Mouse (Mus musculus) hindbrain, embryonic 14.5 days (tissue): Measurements from ENCODE around the gene Ppp3ca. TPM values are rescaled to one million over a fixed set of nuclear protein-coding genes. Genes with fewer than 3 reads are reported as not detected.

ENCODE experiments used
- ATAC-seq: fragments of 200-750 bp; cut with Nextera tagmentation; 2 replicates; pipeline ENCODE4 v1.8.0; 2017; ENCODE audit warnings: moderate number of reproducible peaks, mild to moderate bottlenecking, moderate TSS enrichment, moderate library complexity; ENCODE audit not compliant: low FRiP score
- DNase-seq: peaks from one replicate; pipeline ENCODE4 v3.0.0-alpha.2; 2015; ENCODE audit warnings: low spot score
- H3K27ac ChIP-seq: fragments of 300-500 bp; sonication (generic); 2 replicates; pipeline ENCODE4 v1.5.1; 2014; ENCODE audit warnings: mild to moderate bottlenecking, moderate library complexity
- H3K27me3 ChIP-seq: fragments of 300-500 bp; sonication (generic); 2 replicates; pipeline ENCODE4 v1.6.1; 2014; ENCODE audit warnings: mild to moderate bottlenecking, low read length, mixed read lengths; ENCODE audit not compliant: control insufficient read depth, insufficient read depth
- H3K36me3 ChIP-seq: fragments of 300-500 bp; sonication (generic); replicated peaks from 2 replicates; pipeline ENCODE4 v1.6.1; 2014; ENCODE audit not compliant: control insufficient read depth, insufficient read depth
- H3K4me1 ChIP-seq: fragments of 300-500 bp; sonication (generic); replicated peaks from 2 replicates; pipeline ENCODE4 v1.6.1; 2014; ENCODE audit warnings: antibody characterized with exemption, low read length, mixed read lengths; ENCODE audit not compliant: control insufficient read depth, insufficient read depth
- H3K4me2 ChIP-seq: fragments of 300-500 bp; sonication (generic); replicated peaks from 2 replicates; pipeline ENCODE4 v1.6.1; 2014; ENCODE audit warnings: mild to moderate bottlenecking, moderate library complexity
- H3K4me3 ChIP-seq: fragments of 300-500 bp; sonication (generic); replicated peaks from 2 replicates; pipeline ENCODE4 v1.5.1; 2014; ENCODE audit warnings: mild to moderate bottlenecking, low read length
- H3K9ac ChIP-seq: fragments of 300-500 bp; sonication (generic); 2 replicates; pipeline ENCODE4 v1.6.1; 2014
- H3K9me3 ChIP-seq: fragments of 300-500 bp; sonication (generic); 2 replicates; pipeline ENCODE4 v1.6.1; 2016; ENCODE audit warnings: low read length; ENCODE audit not compliant: control insufficient read depth
- WGBS: fragments of 180-500 bp; shearing (Covaris S2); extraction: QIAGEN DNeasy Blood & Tissue Kit; methylation state at CpG from one replicate; pipeline ENCODE4 v1.1.7; 2014; 5-methylcytosine and 5-hydroxymethylcytosine counted together
- polyA plus RNA-seq: library from polyadenylated mRNA; unstranded; fragments of >200 nt; fragmentation: Nextera tagmentation; extraction: Ambion mirVana; gene quantifications from 2 replicates; pipeline ENCODE4 v1.2.1, GENCODE M21; 2014

The Ppp3ca gene
- polyA plus RNA-seq, 1 experiment from 2014 or later: 181 TPM

DNA sequence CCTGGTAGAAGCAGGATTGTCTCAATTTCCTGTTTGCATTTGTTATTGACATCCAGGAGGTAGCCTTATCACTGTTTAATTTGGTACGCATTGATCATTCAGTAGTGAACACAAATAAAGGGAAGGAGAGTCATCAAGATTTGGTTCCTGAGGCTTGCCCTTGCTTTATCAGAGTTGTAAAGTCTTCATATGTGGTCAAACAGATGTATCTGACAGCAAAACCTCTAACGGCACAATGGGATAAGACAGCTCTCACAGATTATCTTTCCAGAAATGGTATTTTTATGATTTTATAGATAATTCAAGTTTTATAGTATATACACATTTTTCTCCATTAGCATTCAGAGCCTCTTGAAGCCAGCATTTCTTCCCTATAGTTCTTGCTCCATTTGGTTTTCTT lies 152.5 kb downstream of the Ppp3ca start:
- H3K36me3 ChIP-seq: 0 out of 2 replicates have a peak, but pooled peaks cover 3% of the 10 kb centered on the region
- ATAC-seq (no peak), DNase-seq (no peak)
- H3K4me3 ChIP-seq: no peak overlapping the region
- H3K27me3 ChIP-seq: no peaks in the 10 kb centered on the region
- H3K4me1 ChIP-seq: no peaks in the 10 kb centered on the region
- WGBS: 93% methylated on average over 2 of the region's 2 CpGs
- no peak overlapping the region for H3K27ac ChIP-seq
- H3K9ac ChIP-seq: no peak overlapping the region
- no peak overlapping the region for H3K4me2 ChIP-seq
- H3K9me3 ChIP-seq: no peaks in the 10 kb centered on the region

GRCm38 (mm10) chr3:136828451-136828850 lies 158.5 kb downstream of the Ppp3ca start:
- DNase-seq (no peak), ATAC-seq (no peak)
- H3K36me3 ChIP-seq: 0 out of 2 replicates have a peak, but pooled peaks cover 3% of the 10 kb centered on the region
- peak overlapping the region; percentile 9; the same call in 1 of the 2 replicates for H3K27ac ChIP-seq
- no peak overlapping the region for H3K4me3 ChIP-seq
- 53% methylated on average over 2 of the region's 2 CpGs for WGBS
- no peak overlapping the region for H3K9ac ChIP-seq
- no peaks in the 10 kb centered on the region for H3K9me3 ChIP-seq
- H3K4me2 ChIP-seq: no peak overlapping the region
- H3K4me1 ChIP-seq: peaks cover 35% of the 10 kb centered on the region
- no peaks in the 10 kb centered on the region for H3K27me3 ChIP-seq

GRCm38 (mm10) chr3:136829109-136829508 lies 159.2 kb downstream of the Ppp3ca start:
- 54% methylated on average over 5 of the region's 5 CpGs for WGBS
- H3K4me2 ChIP-seq: no peak overlapping the region
- H3K9ac ChIP-seq: no peak overlapping the region
- H3K27me3 ChIP-seq: no peaks in the 10 kb centered on the region
- DNase-seq: no peak
- no peak overlapping the region for H3K4me3 ChIP-seq
- H3K4me1 ChIP-seq: peaks cover 41% of the 10 kb centered on the region
- no peaks in the 10 kb centered on the region for H3K9me3 ChIP-seq
- no peaks in the 10 kb centered on the region for H3K36me3 ChIP-seq
- ATAC-seq: no peak
- no peak overlapping the region for H3K27ac ChIP-seq

GRCm38 (mm10) chr3:136830687-136831220 lies 160.8 kb downstream of the Ppp3ca start:
- peaks cover 54% of the 10 kb centered on the region for H3K4me1 ChIP-seq
- no peak for DNase-seq
- no peak for ATAC-seq
- H3K4me2 ChIP-seq: no peak overlapping the region
- H3K4me3 ChIP-seq: no peak overlapping the region
- H3K36me3 ChIP-seq: no peaks in the 10 kb centered on the region
- H3K27me3 ChIP-seq: no peaks in the 10 kb centered on the region
- no peak overlapping the region for H3K27ac ChIP-seq
- H3K9ac ChIP-seq: no peak overlapping the region
- no peaks in the 10 kb centered on the region for H3K9me3 ChIP-seq
- 70% methylated on average over 12 of the region's 12 CpGs for WGBS

- 35% methylated on average over 11 of the region's 11 CpGs for WGBS
- no peak for ATAC-seq
- no peaks in the 10 kb centered on the region for H3K9me3 ChIP-seq
- no peaks in the 10 kb centered on the region for H3K36me3 ChIP-seq
- H3K27ac ChIP-seq: no peak overlapping the region
- peaks cover 56% of the 10 kb centered on the region for H3K4me1 ChIP-seq
- H3K9ac ChIP-seq: no peak overlapping the region
- peak overlapping the region; percentile 22; the same call in 1 of the 2 replicates for H3K4me2 ChIP-seq
- no peak overlapping the region for H3K4me3 ChIP-seq
- DNase-seq: no peak
- no peaks in the 10 kb centered on the region for H3K27me3 ChIP-seq
These were observed 163.2 kb downstream of the Ppp3ca start for GRCm38 (mm10) chr3:136833003-136833745.

DNA sequence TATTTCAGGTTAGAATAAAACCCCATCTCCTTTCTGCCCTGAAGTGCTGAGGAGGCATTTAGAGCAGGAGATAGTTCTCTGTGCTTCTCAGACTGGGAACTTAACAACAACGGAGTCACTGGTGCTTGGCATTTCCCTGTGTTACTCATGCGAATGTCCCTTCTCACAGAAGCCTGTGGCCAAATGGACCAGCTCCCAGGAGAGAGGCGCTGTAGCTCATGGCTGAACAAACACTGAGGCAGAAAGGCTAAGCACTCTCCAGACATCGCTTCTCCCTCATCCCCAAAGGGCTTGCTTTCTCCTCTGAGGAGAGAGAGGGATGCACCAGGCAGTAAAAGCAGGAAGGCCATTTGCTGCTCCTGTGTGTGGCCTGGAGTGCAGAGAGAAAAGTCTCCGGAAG lies 164.0 kb downstream of the Ppp3ca start:
- peak overlapping the region; percentile 22; the same call in 1 of the 2 replicates for H3K4me2 ChIP-seq
- H3K9ac ChIP-seq: no peak overlapping the region
- no peaks in the 10 kb centered on the region for H3K9me3 ChIP-seq
- peaks cover 53% of the 10 kb centered on the region for H3K4me1 ChIP-seq
- DNase-seq (no peak), ATAC-seq (no peak)
- no peak overlapping the region for H3K4me3 ChIP-seq
- WGBS: 7% methylated on average over 5 of the region's 5 CpGs
- no peaks in the 10 kb centered on the region for H3K36me3 ChIP-seq
- no peaks in the 10 kb centered on the region for H3K27me3 ChIP-seq
- no peak overlapping the region for H3K27ac ChIP-seq

DNA sequence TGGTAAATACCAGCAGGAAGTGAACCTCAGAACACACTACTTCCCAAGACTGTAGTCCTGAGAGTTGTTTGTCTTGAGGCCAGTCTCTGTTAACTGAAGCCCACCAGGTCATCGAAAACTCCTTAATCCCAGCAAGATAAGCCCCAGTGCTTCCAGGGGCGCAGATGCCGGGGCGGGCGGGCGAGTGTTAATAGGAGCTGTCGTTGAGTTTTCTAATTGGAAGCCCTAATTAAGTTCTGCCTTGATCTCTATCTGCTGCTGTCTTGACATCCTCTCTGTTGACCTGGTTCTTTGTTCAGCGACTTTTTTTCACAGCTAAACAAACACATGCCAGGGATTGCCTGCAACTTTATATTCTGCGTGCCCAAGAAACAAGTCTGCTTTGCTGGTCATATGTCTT lies 165.9 kb downstream of the Ppp3ca start:
- Histone ChIP-seq H3K9me3 (no peaks in the 10 kb centered on the region), H3K27me3 (no peaks in the 10 kb centered on the region), H3K27ac (no peak overlapping the region; the same call in 1 of the 2 replicates), H3K4me2 (no peak overlapping the region), H3K4me3 (no peak overlapping the region), H3K36me3 (no peaks in the 10 kb centered on the region), H3K4me1 (peaks cover 45% of the 10 kb centered on the region), H3K9ac (no peak overlapping the region)
- no peak for ATAC-seq
- 37% methylated on average over 9 of the region's 9 CpGs for WGBS
- DNase-seq: no peak

DNA sequence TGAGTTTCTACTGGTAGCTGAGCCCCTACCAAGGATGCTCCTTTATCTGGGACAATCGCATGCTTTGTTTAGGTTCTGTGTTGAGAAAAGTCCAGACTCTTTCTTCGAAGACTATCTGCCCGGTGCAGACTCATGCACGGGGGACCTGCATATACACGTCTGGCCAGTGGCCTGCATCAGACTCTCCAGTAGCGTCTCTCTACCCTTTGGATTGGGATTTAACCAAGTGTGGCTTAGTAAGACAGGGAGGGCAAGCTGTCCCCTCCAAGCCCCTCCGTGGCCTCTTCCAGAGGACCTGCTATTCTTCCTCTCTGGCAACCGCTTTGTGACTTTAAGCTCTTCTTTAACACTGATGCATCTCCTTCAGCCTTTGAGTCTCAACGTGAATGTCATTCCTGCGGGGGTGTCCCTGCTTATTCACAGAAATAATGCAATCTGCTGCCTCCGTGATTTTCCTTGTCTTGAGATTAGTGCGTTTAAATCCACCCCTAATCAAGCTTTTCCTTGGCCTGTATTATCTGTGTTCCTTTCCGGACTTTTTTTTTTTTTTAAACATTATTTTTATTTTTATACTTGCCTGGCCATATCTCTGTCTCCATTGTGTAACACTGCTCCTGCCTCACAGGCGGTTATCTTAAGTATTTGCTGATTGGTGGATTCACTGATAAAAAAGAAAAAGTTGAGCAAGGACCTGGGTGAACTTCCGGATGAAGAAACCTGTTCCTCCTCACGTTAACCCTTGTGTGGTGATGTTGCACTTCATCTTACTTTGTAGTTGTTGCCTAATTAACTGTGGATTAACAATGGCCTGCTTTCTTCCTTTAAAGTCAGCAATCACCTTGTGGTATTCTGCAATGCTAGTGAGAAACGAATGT lies 166.6 kb downstream of the Ppp3ca start:
- Histone ChIP-seq H3K9me3 (no peaks in the 10 kb centered on the region), H3K36me3 (no peaks in the 10 kb centered on the region), H3K9ac (no peak overlapping the region), H3K4me1 (peaks cover 38% of the 10 kb centered on the region), H3K27ac (peak overlapping the region; percentile 10; the same call in 1 of the 2 replicates), H3K4me3 (no peak overlapping the region), H3K27me3 (no peaks in the 10 kb centered on the region), H3K4me2 (no peak overlapping the region)
- DNase-seq: no peak
- ATAC-seq: no peak
- WGBS: 59% methylated on average over 17 of the region's 17 CpGs

DNA sequence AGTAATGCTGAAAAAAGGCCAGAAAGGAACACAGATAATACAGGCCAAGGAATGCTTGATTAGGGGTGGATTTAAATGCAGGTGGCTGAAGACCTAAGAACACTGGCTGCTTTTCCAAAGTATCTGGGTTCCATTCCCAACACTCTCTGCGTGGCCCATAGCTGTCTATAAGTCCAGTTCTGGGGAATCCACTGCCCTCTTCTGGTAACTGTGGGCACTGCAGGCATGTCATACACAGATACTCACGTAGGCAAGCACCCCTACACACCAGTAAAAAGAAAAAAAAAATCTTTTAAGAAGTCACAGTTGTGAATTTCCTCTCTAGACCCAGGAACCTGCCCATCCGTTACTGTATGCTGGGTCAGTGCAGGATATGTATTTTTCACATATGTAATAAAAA lies 167.7 kb downstream of the Ppp3ca start:
- Histone ChIP-seq H3K9ac (no peak overlapping the region), H3K9me3 (no peaks in the 10 kb centered on the region), H3K4me2 (no peak overlapping the region), H3K27me3 (no peaks in the 10 kb centered on the region), H3K4me1 (peaks cover 39% of the 10 kb centered on the region), H3K36me3 (no peaks in the 10 kb centered on the region), H3K27ac (no peak overlapping the region), H3K4me3 (no peak overlapping the region)
- ATAC-seq (no peak), DNase-seq (no peak)
- WGBS: 95% methylated on average over 3 of the region's 3 CpGs
